Mouse (Mus musculus) spleen, adult 12 weeks (tissue): ENCODE data around the gene Dpm3.
A peak's percentile ranks its signal among the peaks of the same experiment; 100 is the strongest.

Experiments
- DNase-seq: peaks from one replicate; pipeline ENCODE4 v3.0.0; 2022; ENCODE audit warnings: low spot score

The Dpm3 gene

DNA sequence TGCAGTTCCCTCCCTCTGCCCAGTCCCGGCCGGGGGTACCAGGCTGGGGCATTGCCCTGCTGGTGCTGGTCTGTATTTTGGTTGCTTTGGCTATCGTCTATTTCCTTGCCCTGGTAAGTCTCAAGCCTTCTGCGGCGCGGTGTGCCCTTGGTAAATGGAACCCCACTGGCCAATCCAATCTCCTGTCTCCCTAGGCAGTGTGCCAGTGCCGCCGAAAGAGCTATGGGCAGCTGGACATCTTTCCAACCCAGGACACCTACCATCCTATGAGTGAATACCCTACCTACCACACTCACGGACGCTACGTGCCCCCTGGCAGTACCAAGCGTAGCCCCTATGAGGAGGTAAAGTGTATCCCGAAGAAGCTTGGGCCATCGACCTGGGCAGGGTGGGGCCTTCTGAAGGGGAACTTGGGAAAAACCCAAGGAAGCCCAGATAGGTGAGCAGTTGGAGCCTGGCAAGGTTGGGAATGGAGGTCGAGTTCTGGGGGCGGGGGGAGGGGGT, 27.3 kb upstream of the Dpm3 start:
- DNase-seq: no peak

DNA sequence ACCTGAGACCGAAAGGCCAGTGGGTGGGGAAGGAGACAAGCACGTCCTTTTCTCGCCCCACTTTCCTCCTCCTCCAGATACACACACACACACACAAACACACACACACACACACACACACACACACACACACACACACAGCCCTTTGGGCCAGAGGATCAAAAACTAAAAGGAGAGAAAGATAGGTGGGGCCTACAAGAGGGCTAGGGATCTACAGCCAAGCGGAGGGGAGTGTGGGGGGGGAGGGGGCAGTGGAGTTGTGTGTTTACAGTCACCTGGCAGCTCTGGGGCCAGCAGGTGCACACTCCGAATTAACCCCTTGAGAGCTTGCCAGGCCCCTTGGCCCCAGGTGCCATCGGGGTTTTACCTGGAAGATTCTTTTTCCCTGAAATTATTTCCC, 26.5 kb upstream of the Dpm3 start:
- no peak for DNase-seq

DNA sequence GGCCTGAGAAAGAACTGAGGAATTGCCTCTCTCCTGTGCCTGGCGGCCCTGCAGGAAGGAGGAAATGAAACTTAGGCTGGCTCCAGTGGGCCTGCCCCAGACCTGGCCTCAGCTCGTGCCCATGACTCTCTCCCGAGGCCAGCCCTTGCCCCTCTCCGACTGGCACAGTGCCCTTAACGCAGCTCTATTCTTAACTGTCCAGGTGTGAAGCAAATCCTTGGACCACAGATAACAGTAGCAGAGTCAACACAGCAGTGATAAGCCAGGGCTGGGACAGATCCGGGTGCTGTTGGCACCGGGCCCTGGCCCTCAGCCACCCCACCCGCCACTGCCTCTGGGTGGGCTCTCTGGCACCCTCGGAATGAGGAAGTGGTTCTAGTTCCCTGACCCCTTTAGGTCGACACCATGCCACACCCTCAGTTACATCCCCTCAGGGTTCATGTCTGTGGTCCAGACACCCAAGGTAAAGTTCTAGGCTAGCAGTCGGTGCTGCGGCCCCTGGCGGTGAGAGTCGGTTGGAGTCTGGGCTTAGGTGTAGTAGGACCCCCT, 25.5 kb upstream of the Dpm3 start:
- DNase-seq: no peak

DNA sequence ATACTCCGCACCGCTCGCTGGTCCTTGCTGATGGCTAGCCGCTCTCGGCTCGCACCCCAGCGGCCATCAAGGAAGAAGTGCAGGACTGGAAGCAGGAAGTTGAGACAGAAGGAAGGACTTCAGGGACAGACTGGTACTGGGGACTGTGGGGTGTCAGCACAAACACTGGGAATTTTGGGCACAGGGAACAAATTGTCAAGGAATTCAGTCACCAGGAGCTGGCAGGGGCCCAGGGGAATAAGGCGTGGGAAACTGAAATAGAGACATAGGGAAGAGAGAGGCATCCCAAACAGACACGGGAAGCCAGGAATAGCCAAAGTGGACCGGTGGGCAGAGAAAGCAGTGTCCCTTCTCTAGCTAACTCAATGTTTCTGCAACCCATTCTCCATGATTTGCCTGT, 22.6 kb upstream of the Dpm3 start:
- no peak for DNase-seq

DNA sequence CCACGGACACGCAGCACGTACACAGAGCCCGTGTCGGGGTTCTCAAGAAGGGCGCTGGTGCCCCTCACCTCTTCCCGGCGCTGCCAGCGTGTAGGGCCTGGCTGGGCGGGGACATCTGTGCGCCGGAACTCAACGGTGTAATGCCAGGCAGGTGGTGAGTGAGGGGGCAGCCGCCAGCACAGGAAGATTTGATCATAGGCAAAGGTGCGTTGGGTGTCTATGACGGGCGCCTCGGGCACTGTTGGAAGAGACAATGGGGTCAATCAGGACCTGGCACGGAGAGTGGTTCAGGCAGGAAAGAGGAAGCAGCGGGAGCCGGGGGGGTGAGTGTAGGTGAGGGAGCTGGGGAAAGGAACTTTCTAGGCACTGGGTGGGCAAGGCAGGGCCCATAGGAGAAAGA, 21.5 kb upstream of the Dpm3 start:
- DNase-seq: no peak

DNA sequence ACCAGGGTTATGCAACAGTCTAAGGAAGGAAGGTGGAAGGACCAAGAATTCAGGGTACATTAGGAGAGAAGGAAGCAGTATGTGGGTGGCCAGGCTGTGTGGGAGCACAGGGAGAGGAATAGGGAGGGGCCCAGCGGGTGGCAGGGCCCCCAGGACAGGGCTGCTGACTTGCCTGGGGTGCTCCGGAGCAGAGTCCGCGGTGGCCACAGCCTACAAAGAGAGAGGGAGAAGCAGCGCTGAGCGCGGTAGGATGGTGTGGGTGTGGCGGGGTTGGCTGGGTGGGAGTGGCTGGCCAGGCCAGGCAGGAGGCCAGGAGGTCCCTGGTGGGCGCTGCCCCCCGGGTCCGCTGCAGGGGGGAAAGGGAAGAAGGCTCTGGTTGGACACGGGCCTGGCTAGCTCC, 20.7 kb upstream of the Dpm3 start:
- no peak for DNase-seq

DNA sequence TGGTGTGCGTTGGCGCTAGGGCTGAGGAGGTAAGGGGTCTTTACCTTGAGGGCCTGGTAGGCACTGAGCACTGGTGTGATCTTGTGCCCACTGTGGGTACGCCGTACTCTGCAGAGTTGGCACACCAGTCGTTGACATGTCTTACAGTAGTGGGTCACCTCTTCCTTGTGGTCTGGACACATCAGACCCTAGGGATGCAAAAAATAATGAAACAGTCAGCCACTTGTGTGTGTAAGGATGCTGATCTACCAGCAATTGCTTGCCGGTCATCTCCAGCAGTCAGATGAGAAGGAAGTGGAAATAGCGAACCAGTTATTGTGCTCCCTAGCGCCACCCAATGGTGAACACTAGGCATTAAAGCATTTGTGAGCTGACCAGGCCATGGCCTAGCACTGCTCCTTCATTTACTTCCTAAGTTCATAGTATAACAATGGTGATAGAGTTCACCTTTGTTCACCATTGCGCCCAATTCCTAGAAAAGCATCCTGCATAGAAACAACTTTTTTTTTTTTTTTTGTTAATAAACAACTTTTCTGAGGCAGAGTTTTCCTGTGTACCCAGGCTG, 16.7 kb upstream of the Dpm3 start:
- peak; percentile 40 for DNase-seq

DNA sequence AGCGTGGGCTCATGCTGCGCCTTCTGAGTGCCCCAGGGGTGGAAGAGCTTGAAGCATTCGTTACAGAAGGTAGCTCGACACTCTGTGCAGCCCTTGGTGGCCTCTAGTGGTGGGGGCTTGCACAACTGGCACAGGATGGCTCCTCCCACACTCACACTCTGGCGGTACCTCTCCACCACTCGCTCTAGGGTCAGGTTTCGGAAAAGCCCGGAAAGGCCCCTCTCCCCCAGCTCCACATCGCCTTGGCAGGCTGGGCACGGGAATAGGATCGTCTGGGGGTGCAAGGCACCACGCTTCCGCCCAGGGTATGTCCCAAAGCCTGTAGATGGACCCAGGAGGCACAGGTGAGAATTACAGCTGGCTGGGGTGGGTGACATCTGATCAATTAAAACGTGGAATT, 15.5 kb upstream of the Dpm3 start:
- peak; percentile 51 for DNase-seq

DNA sequence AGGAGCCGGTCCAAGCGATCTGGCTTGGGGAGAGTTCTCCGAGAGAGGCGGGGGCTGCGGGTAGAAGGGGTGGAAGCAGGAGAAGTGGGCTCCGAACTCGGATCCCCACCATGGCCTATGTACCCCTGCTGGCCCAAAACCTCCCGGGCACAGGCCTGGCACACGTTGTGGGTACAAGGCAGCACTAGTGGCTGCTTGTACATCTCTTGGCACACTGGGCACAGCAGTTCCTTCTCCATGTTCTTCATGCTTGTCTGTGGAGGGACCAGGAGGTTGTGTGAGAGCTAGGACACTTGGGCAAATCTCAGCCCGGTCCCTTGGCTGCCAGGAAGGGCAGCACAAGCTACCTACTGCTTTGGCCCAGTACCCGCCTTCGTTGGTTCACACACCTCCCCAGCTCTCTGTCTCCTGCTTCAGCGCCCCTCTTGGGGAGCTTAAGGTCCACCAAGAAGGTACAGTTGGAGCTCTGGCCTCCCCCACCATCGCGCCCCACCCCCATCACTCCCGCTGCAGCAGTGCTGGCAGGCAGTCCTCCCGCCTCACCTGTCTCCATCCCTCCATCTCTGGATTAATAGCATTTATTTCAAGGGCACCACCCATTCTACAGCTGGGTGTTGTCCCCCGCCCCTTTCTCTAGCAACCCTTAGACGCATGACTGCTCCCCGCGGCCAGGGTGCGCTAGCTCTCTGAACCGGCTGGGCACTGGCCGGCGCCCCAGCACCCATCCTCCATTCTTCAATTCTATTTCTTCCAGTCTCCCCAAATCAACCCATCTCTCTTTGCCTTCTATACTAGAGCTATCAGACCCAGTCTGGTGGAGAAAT, 14.8 kb upstream of the Dpm3 start:
- no peak for DNase-seq

DNA sequence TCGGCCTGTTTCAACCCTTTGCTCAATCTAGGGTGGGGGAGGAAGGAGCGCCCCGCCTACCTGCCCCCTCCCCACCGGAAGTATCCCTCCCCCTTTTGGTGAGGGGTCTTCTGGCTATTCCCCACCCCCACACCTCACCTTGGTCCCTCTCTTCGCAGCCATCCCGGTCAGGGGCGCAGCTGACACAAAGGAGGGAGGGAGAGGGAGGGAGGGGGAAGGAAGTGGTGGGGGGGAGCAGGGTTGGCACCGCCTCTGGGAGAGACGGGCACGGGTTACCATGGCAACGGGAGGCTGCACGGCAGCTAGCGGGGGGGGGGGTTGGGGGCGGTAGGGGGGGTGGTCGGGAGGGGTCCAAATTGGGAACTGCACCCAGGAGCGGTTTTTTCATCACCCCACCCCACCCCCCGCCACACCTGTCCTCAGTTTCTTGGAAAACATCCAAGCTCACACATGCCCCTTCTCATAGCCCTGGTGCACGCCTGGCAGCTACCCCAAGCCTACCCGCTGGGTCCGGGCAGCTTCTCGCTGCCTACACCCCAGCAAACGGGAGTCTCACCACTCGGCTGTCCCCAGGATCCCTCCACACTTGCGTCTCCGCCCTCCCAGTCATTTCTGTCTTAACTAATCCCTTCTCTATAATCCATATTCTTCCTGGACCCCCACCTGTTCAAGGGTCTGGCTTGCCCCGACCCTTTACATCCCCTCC, 14.0 kb upstream of the Dpm3 start:
- DNase-seq: no peak

DNA sequence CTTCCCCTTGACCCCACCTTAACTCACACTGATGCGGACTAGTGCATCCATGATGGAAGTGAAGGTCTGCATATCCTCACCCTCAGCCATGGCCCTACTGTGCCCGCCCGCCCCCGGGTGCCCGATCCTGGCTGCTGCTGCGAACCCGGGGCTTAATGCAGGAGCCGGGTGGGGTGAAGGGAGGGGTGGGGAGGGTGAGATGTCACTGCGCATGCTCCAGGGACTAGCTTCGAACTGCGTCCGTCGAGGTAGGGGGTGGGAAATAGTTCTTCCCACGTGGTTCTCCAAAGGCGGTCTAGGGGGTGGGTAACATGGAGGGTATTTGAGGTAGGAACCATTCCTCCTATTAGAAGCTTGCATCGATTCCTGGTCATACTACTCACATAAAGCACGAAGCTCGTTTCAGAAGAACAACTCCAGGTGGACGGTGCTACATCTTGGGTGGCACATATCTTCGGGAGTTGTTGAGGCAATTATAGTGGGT, 13.4 kb upstream of the Dpm3 start, which contains the start of gene Krtcap2:
TSS of gene Krtcap2 (plus strand) at position 279 of the 484 bp plus-strand sequence.
- no peak for DNase-seq

DNA sequence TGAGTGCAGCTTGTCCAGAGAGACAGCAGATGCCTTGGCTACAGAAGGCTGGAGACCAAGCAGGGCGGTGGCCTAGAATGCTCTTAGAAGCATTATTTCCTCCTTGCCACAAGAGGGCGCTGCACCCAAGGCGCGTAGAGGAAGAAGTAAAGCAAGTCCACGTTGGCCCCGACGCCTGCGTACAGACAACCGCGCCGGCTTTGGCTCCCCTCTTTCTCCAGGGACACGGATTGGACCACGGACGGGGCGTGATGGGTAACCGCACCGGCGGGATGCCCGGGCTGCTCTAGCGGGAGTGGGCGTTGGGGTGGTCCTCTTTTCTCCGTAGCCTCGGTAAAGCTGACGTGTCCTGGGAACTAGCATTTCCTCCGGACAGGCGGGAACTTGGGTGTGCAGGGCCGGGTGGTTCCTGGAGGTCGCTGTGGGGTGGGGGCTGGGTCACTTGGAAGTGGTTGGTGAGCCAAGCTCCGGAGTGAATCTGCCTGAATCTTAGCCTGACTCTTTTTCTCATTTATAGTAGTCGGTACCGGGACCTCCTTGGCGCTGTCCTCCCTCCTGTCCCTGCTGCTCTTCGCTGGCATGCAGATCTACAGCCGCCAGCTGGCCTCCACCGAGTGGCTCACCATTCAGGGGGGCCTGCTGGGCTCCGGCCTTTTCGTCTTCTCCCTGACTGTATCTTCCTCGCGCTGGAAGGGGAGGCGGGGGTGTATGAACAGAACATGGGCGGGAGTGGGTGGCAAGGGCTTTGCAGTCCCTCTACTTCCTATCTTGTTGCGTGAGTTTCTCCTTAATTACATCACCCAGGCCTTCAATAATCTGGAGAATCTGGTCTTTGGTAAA, 12.7 kb upstream of the Dpm3 start, which contains the start of gene Trim46:
TSS of gene Trim46 (minus strand) at position 49 of the 840 bp plus-strand sequence.
- DNase-seq: peak; percentile 73

DNA sequence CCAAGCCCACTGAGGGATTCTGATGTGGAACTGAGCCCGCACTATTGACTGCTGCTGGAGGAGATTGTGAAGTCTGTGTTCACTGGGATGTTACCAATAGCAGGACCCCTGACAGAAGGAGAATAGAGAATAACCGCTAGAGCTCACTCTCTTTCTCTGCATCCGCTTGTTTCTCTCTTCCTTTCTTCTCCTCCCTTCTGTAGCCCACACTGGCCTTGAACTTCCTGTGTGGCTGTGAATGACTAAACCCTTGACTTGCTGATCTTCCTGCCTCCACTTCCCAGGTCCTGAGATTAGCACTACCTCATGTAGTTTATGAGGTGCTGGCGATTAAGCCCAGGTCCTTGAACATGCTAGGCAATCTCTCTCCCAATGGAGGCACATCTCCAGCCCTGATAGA, 11.7 kb upstream of the Dpm3 start:
- no peak for DNase-seq

DNA sequence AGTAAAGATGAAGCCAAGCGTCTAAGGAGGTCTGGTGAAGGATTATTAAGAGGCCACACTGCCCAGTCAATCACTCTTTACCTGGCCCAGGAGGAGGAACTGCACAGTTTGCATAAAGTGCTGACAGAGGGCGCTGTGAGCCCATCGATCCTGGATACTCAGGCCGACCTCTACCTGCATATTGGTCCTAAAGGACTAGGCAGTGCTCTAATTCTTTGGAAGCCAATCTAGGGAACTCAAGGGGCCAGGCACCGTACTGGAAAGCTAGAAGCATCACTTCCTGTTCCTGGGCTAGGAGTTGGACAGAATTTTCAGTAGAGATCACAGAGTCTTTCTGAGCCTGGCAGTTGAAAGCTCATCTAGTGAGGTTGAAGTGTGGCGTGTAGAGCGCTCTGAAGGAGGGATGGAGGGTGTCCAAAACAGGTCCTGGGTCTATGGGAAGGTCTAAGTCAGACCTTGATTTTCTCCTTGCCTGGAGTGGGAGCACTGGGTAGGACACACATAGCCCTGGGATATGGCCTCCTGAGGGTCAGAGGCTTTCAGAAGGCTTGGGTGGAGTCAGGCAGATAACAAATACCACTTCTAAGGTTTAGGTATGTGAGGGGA, 8.6 kb upstream of the Dpm3 start:
- DNase-seq: no peak

DNA sequence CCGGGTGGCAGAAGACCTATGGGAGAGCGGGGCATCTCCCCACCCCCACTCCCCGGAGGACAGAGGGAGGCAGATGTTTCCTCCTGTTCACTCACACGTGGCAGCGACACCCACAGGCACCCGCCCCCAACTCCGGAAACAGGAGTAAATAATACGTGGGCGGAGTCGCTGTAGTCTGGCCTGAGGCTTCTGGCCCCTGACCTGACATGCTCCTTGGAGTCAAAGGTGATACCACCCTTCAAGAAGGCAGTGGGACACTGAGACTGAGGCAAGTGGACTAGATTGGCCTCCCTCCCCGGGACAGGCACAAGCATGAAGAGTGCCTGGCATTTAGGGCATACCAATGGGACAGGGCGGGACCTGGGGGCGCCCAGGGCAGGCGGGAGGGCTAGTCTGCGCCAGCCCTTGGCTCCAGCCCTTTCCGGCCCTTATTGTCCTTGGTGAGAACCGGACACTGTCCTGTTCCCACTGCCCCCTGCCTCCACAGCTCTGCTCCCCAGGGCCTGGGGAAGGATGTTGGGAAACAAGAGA, 7.7 kb upstream of the Dpm3 start:
- DNase-seq: peak; percentile 41

DNA sequence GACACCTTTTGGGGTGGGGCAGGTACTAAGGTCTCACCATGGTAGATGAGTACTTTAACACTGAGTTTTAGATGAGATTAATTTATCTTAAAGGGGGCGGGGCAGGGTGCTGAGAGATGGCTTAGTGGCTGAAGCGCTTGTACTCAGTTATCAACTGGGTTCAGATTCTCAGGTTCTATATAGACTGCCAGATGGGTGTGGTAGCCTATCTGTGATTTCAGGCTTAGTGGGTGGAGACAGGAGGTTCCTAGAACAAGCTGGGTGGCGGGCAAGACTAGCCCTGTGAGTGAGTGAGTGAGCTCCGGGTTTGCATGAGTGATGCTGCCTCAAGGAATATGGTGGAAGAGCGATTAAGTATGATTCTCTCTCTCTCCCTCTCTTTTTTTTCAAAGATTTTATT, 4.2 kb upstream of the Dpm3 start:
- DNase-seq: no peak

DNA sequence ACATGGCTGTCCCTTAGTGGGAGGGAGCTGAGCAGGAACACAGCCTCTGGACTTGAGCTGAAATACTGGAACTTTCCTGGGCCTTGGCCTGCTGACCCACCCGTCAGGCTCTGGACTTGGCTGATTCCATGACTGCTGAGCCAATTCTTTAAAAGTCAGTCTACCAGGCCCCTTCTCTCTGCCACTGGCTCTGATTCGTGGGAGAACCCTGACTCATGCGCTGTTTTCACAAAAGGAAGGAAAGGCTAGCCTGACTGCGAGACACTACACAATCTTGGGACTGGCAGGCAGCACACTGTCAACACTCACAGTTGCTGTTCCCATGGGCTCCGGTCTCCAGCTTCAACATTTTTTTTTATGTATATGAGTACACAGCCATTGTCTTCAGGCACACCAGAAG, 3.0 kb upstream of the Dpm3 start:
- DNase-seq: no peak

DNA sequence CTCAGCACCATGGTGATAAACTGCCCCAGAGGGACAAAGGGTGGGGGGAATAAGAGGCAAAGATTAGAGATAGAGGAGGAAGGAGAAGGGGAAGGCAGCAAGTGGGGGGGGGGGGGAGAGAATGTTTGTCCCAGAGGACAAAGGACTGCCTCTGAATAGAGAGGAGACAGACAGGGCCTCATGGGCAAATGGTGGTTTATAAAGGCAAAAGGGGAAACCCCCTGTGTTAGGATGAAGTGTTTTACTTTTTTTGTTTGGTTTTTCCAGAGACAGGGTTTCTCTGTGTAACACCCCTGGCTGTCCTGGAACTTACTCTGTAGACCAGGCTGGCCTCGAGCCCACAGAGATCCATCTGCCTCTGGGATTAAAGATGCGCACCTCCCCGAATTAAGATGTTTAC, 1.1 kb downstream of the Dpm3 start:
- DNase-seq: no peak

DNA sequence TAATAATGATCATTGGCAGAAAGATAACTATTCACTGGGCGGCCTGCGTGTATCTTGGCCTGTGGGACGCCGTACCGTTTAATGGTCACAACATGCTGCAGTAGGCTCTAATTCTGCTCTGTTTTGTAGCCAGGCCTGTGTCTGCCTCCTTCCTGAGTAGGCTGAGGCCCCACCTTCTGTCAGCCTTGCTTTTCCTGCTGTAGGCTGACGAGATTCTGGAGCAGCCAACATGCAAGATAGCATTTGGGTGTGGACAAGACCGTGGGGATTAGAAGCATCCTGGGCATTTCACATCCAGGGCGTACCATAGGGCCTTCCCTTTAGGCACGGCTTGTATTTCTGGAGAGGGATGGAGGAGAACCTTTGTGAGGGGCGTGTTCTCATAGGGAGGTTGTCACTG, 3.3 kb downstream of the Dpm3 start:
- DNase-seq: no peak

DNA sequence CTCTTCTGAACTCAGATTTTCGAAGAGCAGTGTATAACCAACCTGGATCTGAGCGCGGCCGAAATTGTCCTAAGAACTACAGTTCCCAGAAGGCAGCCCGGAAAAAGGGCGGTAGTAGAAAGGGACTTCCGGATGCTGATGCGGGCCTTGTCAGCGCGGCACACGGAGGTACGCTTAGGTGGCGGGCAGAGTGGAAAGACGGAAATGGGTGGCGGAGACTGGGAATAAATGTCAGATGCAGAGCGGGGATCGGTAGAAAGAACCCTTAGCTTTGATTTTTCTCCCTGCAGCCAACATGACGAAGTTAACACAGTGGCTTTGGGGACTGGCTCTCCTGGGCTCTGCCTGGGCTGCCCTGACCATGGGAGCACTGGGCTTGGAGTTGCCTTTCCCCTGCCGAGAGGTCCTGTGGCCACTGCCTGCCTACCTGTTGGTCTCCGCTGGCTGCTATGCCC, 7.3 kb downstream of the Dpm3 start:
- peak; percentile 46 for DNase-seq

DNA sequence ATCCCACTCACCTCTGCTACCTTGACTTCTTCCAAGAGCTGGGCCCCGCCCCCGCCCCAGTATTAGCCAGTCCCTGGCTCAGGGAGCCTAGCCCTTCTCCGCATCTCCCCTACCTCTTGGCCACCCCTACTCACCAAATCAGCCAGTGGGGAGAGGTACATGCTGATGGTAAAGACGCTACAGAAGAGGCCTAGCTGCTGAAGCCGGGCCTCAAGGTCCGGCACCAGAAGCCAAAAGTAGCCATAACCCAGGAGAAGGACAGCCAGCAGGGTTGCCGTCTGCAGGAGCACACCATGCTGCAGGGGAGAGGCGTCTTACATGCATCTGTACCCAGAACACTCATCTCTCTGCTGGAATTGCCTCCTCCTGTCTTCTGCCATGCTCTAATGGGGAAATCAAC, 9.8 kb downstream of the Dpm3 start:
- no peak for DNase-seq
